In the genomic region with DNA sequence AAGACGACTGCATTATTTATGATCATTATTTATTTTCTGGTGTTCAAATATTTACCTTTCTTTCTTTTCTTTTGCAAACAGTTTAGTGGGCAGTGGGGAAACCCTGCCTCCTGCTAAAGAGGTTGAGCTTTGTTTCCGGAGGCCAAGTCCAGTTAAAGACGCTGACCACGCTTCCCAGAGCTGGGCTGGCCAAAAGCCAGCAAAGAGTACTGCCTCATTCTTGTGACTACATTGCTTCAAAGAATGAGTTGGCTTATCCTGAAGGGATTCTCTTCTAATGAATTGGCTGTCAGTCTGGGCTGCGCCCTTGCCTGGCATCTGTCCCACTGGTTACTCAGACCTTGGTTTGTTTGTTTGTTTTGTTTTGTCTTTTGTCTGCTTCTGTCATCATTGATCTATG, we compare ENCODE assay signal across 8 mouse cellular contexts.
A peak's percentile ranks its signal among the peaks of the same experiment; 100 is the strongest.
DNase-seq lines count a peak whose midpoint lies in the region; ATAC-seq and TF ChIP-seq lines count a peak whose summit lies in the region.

No protein-coding gene starts in this region.

- no peak overlapping the region for H3K9ac ChIP-seq in forebrain, embryonic 14.5 days (ENCODE audit: low read length)
- no peak overlapping the region for H3K9ac ChIP-seq in heart, postnatal 0 days (replicated peaks; ENCODE audit: low read depth, low read length)

- peak; percentile 57 for ATAC-seq in forebrain, embryonic 14.5 days
- no peak for ATAC-seq in heart, postnatal 0 days (ENCODE audit: insufficient read depth, low read depth)

- H3K9me3 ChIP-seq in forebrain, embryonic 14.5 days (replicated peaks; ENCODE audit: control insufficient read depth, low read length) = no peaks in the 10 kb centered on the region
- H3K9me3 ChIP-seq in forebrain, embryonic 10.5 days = no peaks in the 10 kb centered on the region; the same call in 1 of the 2 replicates
- H3K9me3 ChIP-seq in heart, postnatal 0 days (replicated peaks; ENCODE audit: control insufficient read depth, low read length) = no peaks in the 10 kb centered on the region

- H3K4me2 ChIP-seq in forebrain, embryonic 14.5 days (ENCODE audit: low read length) = no peak overlapping the region
- H3K4me2 ChIP-seq in heart, postnatal 0 days (ENCODE audit: low read depth, low read length) = no peak overlapping the region

- intact Hi-C loops in left cerebral cortex, postnatal 25 days (cut with DNase I) = no loop called here

- no peak overlapping the region for H3K27ac ChIP-seq in forebrain, embryonic 14.5 days (ENCODE audit: low read depth, low read length)
- H3K27ac ChIP-seq in forebrain, embryonic 10.5 days = no peak overlapping the region
- H3K27ac ChIP-seq in heart, postnatal 0 days (ENCODE audit: low read depth) = no peak overlapping the region

- no peaks in the 10 kb centered on the region for H3K27me3 ChIP-seq in forebrain, embryonic 14.5 days (replicated peaks; ENCODE audit: control insufficient read depth, insufficient read depth, low read length)
- H3K27me3 ChIP-seq in forebrain, embryonic 10.5 days (ENCODE audit: poor library complexity, severe bottlenecking) = no peaks in the 10 kb centered on the region
- no peaks in the 10 kb centered on the region for H3K27me3 ChIP-seq in heart, postnatal 0 days (ENCODE audit: control insufficient read depth, insufficient read depth, low read length)

- WGBS in forebrain, embryonic 14.5 days = 17% methylated on average over 5 of the region's 5 CpGs
- 82% methylated on average over 5 of the region's 5 CpGs for WGBS in forebrain, embryonic 10.5 days
- WGBS in heart, postnatal 0 days = 17% methylated on average over 5 of the region's 5 CpGs

- DNase-seq in forebrain, embryonic 14.5 days (ENCODE audit: low spot score) = peak; percentile 83
- DNase-seq in forebrain, embryonic 10.5 days (ENCODE audit: extremely low spot score, low spot score) = no peak
- peak; percentile 47 for DNase-seq in testis, postnatal 10 days (ENCODE audit: low spot score)
- DNase-seq in testis, postnatal 14 days (ENCODE audit: low spot score) = no peak
- peak; percentile 48 for DNase-seq in heart, postnatal 0 days (ENCODE audit: low spot score)
- peak; percentile 18 to 38 for DNase-seq in left cerebral cortex, postnatal 25 days (ENCODE audit: low spot score in 2 of 2)
- peak; percentile 69 to 71 for DNase-seq in right cerebral cortex, postnatal 10 days (ENCODE audit: low spot score in 2 of 2)
- no peak for DNase-seq in thymus, postnatal 10 days (ENCODE audit: low spot score in 2 of 2)

- H3K4me3 ChIP-seq in forebrain, embryonic 14.5 days (ENCODE audit: low read depth, low read length) = no peak overlapping the region
- H3K4me3 ChIP-seq in forebrain, embryonic 10.5 days = no peak overlapping the region
- no peak overlapping the region for H3K4me3 ChIP-seq in heart, postnatal 0 days (ENCODE audit: low read depth, low read length)

- peaks cover 9% of the 10 kb centered on the region; the same call in 1 of the 2 replicates for H3K4me1 ChIP-seq in forebrain, embryonic 14.5 days (ENCODE audit: control insufficient read depth, insufficient read depth, low read length)
- peaks cover 31% of the 10 kb centered on the region for H3K4me1 ChIP-seq in forebrain, embryonic 10.5 days
- peaks cover 20% of the 10 kb centered on the region for H3K4me1 ChIP-seq in heart, postnatal 0 days (ENCODE audit: control insufficient read depth, insufficient read depth)

- no peaks in the 10 kb centered on the region for H3K36me3 ChIP-seq in forebrain, embryonic 14.5 days (ENCODE audit: control insufficient read depth, insufficient read depth, low read length)
- H3K36me3 ChIP-seq in forebrain, embryonic 10.5 days (replicated peaks) = no peaks in the 10 kb centered on the region
- H3K36me3 ChIP-seq in heart, postnatal 0 days (replicated peaks; ENCODE audit: control insufficient read depth, insufficient read depth, low read length) = no peaks in the 10 kb centered on the region

- no peak for TF ChIP-seq CTCF in heart, postnatal 0 days (IDR thresholded peaks at IDR 0.05; ENCODE audit: low read depth)

- no peak for TF ChIP-seq EP300 in heart, postnatal 0 days (IDR thresholded peaks at IDR 0.05; ENCODE audit: low read depth)

Comparison
In these comparisons a context has a peak if more than half of its experiments do, and no peak if none do; other contexts are left out.
1. DNase-seq: peak in forebrain, embryonic 14.5 days (single experiment), testis, postnatal 10 days (single experiment), heart, postnatal 0 days (single experiment), left cerebral cortex, postnatal 25 days (2 of 2) and right cerebral cortex, postnatal 10 days (2 of 2); none in forebrain, embryonic 10.5 days (single experiment), testis, postnatal 14 days (single experiment) and thymus, postnatal 10 days (0 of 2).